Mouse (Mus musculus) layer of hippocampus, adult 11-12 months (tissue): ENCODE measurements at regions not wholly inside any gene's neighbourhood (a gene's known extent, or its start where the extent isn't known, plus 50 kb on each side); places are given as distances from the start of the nearest gene placed in this dataset.

ENCODE experiments used
- DNase-seq: peaks from one replicate; pipeline ENCODE4 v3.0.0; 2022; ENCODE audit warnings: low spot score

DNA sequence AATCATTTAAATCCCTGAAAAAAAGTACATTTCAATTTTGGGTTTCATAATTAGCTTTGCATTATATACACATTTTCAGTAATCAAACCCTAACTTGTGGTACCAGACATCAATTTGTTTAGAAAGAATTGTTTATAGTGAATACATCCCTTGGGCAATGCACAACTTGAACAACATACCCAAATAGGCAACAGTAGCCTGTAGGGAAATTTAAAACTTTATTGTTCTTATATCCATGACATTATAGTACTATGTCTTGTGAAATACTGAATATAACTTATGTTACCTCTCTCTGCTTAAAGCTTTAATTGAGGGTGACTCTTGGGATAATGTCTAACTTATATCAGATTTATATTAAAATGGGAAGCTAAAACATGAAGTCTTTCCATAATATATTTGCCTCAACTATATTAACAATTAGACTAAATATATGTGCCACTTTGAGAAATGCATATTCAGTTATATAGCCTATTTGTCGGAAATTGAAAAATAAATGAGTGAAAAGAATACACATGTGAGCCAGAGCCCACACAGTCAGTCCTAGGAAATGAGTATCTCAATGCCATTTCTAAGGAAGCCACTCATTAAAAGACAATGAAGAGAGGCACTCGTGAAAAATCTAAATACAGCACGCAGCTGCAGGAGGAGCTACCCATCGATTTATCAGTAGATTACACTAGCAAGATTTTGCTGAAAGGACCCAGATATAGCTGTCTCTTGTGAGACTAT, 458.1 kb upstream of the Slitrk6 start:
- DNase-seq, result no peak

DNA sequence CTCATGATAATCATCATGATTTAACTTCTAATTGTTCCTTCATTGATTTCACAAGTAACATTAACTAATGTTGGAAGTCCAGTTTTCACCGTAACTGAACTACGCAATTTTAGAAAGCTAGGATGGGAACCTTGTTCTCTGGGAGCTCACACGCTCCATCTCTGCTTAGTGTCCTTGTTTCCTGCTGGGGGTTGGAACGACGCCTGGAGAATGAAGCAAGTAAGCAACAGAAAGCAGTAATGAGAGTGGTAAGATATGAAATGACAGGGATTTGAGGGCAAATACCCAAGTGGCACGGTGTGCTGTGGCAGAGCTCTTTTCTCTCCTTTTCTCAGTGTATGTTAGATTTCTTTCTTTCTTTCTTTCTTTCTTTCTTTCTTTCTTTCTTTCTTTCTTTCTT, 448.0 kb upstream of the Slitrk5 start:
- no peak for DNase-seq

GRCm38 (mm10) chr14:111239121-111239520, 435.8 kb upstream of the Slitrk5 start:
- no peak for DNase-seq

GRCm38 (mm10) chr14:111249347-111249946, 425.4 kb upstream of the Slitrk5 start:
- DNase-seq, result peak; percentile 79

DNA sequence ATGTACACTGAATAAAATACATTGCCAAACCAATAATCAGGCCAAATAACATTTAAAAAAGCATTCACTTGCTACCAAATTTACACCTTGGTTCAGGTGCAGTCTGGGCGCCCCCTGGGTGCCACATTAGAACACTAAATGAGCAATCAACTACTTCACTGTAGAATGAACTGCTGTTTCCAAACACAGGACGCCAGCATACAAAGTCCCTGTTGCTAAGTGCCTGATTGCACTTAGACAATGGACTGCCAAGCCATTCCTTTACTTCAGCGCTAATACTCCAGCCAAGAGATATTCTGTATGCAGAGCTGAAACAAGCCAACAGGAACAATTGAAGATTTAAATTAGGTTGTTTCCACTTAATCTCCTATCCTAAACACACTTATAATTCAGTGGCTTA, 421.7 kb upstream of the Slitrk5 start:
- no peak for DNase-seq

GRCm38 (mm10) chr14:111261696-111262095, 413.2 kb upstream of the Slitrk5 start:
- DNase-seq, result no peak

GRCm38 (mm10) chr14:111270239-111270638, 404.7 kb upstream of the Slitrk5 start:
- no peak for DNase-seq

DNA sequence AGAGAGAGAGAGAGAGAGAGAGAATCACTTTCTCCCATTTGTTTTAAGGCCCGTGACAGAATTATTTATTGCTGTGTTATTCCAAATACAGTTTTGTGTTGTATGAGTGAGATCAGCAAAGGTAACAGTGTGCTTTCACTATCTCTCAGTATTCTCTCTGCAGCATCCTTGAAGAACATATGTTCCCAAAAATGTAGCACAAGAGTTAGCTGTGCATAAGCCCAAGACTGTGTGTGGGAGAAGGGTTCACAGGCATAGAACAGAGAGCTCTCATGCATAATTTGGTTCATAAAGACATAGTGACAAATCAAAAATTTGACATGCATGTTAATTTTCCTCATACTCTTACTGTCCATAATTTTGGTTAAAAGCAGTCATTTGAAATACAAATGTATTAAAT, 393.5 kb upstream of the Slitrk5 start:
- DNase-seq, result no peak

DNA sequence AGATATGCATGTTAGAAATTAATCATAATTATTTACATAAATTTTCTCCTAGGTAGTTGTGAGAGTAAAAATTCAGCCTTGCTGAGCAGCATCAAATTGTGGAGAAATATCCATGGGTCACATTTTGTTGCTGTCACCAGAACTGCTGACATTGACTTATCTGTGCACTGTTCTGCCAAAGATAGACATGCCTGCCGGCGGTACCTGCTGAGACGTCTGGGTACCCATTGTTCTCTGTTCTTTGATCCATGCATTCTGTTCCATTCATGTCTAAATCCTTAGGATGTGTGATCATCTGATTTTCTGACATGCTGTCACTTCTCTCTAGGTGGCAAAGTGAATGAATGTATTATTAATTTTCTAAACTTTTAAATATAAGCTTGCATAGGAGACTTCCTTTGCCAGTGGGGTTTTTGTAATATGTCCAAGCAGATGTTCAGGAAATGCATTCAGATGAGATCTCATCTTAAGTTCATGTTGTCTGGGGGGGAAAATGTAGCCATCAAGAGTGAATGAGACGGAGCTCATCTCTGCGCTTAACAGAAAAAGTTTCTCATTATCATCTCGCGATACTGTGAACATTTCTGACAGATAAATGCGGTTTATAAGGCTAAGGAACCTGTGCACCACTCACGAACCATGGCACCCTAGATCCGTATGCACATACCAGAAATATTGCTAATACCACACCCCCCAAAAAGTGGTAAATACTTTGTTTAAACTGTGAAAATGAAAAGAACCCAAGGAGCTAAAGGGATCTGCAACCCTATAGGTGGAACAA, 391.0 kb upstream of the Slitrk5 start:
- no peak for DNase-seq

- DNase-seq, result no peak
Observed at GRCm38 (mm10) chr14:111285981-111286380, 388.9 kb upstream of the Slitrk5 start.

DNA sequence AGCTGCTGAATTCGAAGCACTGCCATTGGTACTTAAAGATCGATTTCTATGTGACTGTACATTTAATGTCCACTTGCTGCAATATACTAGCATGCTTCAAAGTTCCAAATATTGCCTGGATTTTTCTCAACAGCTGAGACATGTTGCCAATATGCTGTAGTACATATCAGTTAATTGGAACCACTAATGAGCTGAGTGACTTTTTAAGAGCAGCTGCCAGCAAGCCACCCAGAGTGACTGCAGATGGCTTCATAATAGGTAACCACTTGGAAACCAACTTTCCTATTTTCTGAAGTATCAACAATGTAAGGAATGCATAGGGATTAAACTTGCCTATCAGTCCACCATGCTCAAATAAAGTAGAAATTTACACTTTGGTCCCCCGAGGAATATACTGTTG, 379.4 kb upstream of the Slitrk5 start:
- DNase-seq, result no peak

DNA sequence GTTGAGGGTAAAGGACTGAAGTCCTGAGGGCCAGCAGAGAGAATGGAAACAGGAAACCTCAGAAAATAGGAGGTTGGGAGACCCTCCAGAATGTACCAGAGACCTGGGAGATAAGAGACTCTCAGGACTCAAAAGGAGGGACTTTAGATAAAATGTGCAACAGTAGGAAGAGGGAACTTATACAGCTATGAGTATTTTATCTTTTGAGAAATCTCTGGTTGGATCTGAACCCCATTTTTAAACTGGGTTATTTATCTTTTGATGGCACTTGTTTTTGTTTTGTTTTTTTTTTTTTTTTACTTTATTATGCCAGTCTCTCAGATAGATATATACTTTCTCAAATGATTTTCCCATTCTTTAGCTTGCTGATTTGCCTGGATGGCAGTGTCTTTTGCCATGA, 377.1 kb upstream of the Slitrk5 start:
- no peak for DNase-seq

GRCm38 (mm10) chr14:111330570-111330969, 344.3 kb upstream of the Slitrk5 start:
- DNase-seq, result peak; percentile 6

DNA sequence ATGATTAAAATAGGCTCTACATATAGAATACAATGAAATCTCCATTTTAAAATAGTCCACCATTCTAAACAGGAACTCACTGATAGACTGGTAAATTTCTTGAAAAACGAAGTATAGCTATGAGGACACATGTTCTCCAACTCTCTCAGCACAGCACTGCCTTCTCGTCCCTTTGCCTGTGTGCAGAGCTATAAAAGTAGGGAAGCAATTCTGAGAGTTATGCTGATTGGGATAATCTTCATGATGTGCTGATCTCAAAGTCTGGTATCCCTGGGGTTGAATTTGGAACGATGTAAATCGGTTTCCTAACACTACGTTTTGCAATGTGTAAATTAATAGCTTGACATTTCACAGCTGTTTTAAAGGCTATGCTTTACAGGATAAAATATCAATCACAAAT, 321.4 kb upstream of the Slitrk5 start:
- DNase-seq, result no peak

- DNase-seq, result no peak
Observed at GRCm38 (mm10) chr14:111396803-111397202, 278.1 kb upstream of the Slitrk5 start.

DNA sequence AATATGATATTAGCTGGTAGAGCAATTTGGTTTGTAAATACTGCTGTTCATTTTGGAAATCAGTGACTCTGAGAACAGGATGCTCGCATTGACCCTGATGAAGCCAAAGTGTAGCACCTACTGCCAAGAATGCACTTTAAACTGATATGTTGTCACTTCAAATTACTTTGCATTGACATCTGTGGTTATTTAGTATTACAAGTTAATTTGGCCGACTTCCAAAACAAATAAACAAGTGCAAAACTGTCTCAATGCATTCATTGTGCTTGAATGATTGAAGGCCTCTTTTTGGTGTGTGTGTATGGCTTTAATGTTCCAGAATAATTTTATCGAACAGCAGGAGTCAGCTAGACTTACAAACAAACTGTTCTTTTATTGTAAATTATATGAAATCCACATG, 274.1 kb upstream of the Slitrk5 start:
- DNase-seq, result no peak

DNA sequence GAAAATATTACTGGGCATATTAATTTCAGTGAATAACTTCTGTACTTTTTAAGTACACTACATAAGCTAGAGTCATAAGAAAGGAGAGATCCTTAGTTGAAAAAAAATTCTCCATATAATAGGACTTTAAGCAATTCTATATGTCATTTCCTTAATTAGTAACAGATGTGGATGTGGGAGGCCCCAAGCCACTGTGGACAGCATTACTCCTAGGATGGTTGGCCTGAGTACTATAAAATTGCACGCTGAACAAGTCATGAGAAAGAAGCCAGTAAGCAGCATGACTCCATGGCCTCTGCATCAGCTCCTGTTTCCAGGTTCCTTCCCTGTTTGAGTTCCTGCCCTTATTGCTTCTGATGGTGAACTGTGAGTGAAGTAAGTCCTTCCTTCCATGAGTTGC, 272.4 kb upstream of the Slitrk5 start:
- no peak for DNase-seq

DNA sequence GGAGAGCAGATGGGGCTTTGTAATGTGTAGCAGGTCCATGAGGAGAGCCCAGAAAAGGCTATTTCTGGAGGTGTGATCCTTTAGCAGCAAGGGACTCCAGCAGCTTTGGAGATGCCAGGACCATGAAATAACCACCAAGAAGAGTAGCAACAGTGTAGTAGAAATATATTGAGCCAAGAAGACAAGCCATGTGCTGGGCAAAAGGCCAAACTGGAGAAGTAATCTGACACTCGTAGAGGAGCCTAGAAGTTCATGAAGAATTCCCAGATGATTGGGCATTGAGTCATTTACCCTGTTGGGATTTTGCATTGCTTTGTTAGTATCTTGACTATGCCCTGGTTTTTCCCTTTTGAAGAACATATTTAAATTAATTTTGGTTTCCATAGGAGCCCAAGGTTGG, 271.3 kb upstream of the Slitrk5 start:
- no peak for DNase-seq

DNA sequence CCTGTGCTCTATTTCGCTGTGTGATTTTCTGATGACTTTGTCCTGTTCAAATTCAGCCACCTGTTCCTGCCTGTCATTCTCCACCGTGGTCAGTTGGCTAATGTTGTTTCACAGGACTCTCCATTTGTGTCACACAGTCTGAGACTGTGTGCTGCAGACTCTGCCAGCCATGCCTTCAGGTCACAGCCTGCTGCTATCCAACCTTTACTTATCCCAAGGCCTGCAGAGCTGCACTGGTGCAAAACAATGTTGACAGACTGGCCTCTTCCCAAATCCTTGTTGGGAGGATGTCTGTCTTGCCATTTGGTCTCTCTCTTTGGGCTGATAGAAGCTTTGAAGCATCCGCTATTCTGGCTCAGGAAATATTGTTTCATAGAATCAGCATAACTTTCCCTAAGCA, 261.4 kb upstream of the Slitrk5 start:
- DNase-seq, result no peak

DNA sequence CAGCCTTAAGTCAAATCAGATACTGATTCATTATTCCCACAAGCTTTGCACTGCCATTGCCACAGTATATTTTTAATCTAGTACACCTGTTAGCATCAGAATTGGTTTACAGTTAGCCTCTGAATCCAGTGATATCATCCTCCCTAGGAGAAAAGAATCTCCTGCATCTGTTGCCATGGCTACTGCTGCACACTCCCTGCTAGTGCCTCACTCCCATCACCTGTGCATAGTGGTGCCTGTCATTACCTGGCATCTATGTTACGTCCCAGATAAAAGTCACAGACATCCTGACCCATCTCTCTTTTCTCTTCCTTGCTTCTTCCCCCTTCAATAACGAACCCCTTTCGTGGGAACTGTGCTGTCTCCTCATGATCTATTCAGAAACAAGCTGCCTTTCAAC, 256.4 kb upstream of the Slitrk5 start:
- DNase-seq, result no peak

DNA sequence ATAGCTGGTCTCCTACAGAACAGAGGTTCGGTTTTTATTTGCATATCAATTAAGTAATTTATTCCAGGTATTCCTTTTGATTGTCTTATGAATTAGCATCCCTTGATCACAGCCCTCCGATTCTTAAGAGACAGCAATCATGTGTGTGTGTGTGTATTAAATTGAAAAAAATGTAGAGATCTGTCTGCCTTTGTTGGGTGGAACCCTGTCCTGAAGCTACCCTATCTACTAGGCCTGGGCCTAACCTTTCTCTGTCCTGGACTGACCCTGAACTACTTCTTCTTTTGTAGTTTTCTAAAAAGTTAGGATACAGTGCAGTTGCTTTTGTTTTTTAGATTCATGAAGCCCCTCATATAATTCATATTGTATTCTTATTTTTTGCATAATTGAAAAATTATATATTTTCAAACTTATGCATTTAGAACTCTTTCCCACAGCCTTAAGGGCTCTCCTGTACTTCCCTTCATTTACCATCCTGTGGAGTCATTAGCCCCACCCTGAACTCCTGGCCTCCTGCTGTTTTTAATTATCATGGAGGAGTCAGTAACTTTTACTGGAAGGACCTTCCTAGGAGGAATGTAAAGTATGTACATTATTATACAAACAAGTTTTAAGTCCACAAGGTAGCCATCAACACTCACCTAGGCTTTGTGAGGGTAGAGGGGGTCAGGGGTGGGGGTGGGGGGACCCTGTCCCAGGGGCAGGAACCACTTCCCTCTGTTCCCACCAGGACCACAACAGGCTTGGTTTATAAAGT, 245.6 kb upstream of the Slitrk5 start:
- DNase-seq, result no peak
